Mouse (Mus musculus) brain, adult 2 months (tissue): ENCODE data around the gene Hsp90b1.
"Not testable (repeated sequence)": the region's sequence is repeated elsewhere in the genome, so short reads cannot be mapped to it uniquely, and the experiment has no call there.

ENCODE experiments used
- DNase-seq: peaks from one replicate; pipeline ENCODE4 v3.0.0; 2011; ENCODE audit warnings: low read depth, low spot score

The Hsp90b1 gene

DNA sequence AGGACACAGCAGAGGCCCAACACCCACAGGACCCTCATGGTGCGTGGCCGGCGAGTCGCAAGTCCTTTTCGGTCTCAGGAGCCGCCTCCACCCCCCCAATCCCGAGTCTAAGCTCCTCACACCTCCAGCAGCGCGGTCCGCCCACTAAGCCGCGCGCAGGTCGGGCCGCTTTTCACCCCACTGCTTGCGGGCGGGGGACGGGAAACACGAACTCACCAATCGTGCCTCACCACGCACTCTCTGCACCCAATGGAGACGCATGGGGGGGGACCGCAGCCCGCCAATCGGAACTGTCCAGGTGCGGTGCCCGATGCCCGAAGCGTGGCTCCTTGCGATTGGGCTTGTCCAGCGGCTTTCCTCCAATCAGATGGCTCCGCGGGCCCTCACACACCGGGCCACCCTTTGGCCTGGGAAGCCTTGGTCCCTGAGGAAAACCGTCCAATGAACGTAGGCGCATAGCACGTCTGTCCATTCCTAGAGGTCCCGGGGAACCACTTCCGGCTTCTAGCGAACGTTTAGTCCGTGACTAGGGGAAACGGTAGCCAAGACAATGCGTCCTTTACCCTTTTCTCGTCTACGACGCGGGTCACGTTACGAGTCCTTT lies at the start of gene Hsp90b1, which contains the start of gene Ttc41:
Hsp90b1 (minus strand) TSS at position 192 of the 604 bp plus-strand sequence.
Ttc41 (plus strand) TSS at position 494 of the 604 bp plus-strand sequence.
- DNase-seq = peak; percentile 100

DNA sequence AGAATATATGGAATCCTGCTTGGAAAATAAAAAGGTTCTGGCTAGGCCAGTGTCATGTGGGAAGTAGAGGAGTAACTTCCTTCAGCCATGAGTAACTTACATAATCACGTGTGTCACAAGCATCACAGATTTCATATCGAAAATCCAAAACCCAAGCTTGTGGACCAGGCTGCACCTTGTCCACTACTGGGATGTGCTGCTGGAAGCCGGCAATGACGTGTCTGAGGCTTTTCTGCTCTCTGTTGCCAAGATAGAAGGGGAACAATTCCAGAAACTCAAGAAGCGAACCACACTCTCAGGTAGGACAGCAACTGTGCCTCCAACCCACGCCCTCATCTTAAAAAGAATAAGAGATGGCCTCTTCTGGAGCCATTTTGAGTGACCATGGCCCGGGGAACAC lies 39.0 kb upstream of the Hsp90b1 start:
- no peak for DNase-seq

DNA sequence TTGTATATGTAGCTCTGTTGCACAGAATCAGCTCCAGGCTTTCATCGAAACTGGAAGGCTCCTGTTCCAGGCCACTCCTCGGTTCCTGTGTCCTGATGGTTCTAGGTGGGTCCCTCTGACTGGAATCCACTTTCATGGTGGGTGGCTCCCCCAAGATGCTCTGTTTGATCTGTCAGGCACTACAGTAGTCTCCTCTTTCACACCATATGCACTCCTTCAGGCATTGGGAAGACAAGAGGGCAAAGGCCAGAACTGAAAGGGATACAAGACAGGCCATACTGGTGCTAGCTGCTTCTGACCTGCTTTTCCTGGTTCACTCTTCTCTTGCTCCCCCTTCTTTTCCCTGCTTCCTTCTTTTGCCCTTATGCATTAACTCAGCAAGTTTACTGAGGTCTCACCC lies 37.6 kb upstream of the Hsp90b1 start:
- DNase-seq = no peak

DNA sequence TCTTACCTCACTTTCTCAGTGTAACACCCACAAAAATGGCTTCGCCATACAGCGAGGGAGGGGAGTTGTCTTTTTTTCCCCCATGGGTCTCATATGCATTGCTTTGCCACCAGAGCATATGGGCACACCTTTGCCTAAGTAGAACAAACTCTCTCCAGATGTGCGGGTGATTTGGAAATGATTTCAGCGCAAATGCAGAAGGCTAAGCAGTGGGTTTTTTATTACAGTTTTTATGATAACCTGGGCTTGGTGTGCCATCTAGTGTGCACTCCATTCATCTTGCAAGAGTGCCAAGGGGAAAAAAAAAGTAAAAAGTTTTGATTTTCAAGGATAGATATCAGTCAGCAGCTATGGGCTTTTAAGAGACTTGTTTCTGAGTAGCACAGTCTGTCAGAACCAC lies 29.7 kb upstream of the Hsp90b1 start:
- DNase-seq = peak; percentile 13

DNA sequence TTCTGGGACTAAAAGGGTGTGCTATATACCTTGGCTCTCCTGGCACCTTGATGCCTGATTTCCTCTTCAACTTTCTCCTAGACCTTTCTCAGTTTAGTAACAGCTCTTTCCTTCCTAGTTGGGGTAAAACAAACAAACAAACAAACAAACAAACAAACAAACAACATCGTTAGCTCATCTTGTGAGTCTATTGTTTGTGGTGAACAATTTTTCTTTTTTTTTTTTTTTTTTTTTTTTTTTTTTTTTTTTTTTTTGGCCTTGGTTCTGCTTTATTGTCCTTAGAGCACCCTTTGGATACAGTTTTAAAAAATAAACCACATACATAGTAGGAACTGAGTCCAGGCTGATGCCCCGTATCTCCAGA lies 26.2 kb upstream of the Hsp90b1 start:
- no peak for DNase-seq

DNA sequence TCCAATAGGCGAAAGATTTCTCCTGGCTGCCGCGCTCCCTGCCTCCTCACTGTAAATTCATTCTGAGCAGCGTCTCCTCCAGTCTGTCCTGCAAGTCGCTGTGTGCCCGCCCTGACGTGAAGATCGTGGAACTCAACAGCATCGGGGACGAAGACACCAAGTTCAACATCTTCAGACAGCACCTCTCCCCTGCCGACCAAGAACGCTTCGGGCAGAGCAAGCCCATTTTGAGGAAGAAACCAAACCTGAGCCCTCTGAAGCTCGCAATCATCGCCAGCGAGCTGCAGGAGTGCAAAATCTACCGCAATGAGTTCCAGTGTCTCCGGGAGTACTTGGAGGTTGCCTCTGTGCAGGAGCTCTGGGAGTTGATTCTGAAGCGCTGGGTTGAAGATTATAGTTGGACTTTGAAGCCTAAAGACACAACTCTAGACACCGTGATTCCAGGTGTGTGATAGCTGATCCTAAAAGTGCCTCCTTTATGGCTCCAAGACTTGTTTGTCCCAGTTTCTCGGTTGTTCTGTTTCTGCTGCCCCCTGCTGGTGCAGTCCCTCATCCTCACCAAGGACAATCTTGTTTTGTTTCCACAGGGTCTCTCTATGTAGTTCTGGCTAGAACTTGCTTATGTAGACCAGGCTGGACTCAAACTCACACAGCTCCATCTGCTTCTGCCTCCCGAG lies 25.7 kb upstream of the Hsp90b1 start:
- peak; percentile 92 for DNase-seq

DNA sequence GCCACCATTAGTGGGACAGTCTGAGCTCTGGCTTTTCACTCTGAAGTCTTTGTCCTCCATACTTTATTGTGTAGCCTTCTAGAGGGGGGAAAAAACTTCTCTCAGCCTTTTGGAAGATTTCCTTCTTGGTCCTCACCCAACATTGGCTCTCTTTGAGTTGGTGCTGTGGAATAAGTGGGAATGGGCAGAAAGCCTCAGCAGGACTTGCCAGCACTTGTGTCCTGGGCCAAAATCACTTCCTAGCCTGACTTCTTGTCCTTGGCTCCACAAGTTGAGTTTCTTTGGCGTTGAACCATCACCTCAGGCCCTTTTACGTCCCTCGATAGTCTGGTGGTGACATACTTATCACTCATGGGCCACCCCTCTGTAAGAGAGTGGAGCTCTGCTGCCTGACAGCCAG lies 22.9 kb upstream of the Hsp90b1 start:
- DNase-seq = no peak

DNA sequence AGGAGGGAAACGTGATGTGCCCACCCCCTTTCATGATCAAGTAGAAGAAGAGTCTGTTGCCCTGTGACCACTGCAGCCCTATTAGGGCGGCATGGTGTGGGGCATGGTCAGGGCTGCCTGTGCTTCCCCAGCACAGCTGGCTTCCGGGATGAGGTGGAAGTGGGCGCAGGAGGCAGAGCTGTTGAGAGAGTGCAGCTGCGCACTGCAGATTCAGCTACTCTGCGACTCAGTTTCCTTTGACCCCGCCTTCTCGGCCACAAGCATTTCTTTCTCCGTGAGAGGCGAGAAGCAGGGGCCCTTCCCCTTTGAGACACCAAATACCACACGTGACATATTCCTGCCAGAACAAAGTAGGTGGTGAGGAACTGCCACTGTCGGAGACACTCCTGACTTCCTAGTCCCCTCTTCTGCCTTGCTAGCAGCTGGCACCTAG lies 22.3 kb upstream of the Hsp90b1 start:
- DNase-seq = peak; percentile 81

DNA sequence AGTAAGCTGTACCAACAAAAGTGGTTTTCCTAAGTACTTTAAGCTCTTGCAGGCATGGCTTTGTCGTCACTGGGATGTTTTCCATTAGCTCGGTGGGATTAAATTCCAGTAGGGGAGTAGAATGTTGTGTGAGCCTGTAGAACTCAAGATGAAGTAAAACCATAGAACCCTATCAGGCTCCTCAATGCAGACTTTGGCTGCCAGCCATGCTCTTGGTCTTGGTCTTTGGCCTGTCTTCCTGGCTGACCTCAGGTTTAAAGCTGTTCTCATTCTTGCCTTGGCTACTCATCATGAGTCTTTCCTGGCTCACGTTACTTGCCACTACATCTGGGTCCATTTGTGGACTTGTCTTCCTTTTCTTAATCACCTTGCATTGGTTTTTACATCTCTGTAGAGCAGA lies 6.8 kb upstream of the Hsp90b1 start:
- no peak for DNase-seq

DNA sequence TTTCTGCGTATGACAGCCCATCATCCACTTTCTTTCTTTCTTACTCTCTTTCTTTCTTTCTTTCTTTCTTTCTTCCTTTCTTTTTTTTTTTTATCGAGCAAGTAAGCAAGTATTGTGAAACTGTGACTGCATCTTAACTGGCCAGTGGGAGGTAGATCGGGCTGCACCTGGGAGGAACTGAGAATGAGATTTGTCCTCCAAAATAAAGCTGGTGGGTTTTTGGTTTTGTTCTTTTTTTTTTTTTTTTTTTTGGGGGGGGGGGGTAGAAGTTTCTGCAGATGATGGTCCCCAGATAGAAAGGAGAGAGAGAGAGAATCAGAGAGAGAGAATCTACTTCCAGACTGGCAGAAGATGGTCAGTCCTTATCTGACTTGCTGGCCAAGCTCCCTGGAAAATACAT lies 1.8 kb upstream of the Hsp90b1 start:
- DNase-seq = no peak

DNA sequence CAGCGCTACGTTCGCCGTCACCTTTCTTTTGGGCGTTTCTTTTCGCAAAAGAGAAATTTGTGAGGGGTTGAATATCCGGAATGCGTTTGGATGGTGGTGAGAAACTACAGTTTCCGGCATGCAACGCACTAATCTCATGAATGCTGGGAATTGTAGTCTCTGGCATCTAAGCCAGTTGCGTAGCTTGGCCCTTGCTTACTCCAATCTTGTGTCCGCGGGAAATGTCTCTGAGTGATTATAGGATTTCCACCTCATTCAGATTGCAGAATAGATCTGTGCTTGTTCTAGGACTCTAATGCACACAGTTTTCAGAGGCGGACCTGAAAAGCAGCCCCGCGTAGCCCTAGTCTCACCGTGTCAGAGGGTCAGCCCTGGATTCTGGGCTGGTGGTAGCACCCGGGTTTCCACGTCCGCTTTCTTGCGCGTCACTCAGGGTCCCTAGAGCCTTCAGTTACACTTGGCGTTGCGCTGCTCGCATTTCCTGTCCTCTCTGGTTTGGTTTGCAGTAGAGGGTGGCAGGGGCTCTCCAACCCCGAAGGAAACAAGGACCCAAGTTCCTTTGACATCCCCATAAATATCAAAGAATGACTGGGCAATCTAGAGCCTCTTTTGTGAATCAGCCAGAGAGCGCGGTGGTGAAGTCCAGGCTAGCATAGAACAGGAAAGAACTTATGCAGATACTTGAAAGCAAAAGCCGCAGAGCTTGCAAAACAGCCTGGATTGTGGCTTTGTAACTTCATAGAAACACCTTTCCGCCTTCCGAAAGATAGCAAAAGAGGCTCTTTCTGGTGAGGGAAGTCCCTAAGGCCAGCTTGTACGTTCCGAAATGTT lies 828 bp upstream of the Hsp90b1 start:
- no peak for DNase-seq

DNA sequence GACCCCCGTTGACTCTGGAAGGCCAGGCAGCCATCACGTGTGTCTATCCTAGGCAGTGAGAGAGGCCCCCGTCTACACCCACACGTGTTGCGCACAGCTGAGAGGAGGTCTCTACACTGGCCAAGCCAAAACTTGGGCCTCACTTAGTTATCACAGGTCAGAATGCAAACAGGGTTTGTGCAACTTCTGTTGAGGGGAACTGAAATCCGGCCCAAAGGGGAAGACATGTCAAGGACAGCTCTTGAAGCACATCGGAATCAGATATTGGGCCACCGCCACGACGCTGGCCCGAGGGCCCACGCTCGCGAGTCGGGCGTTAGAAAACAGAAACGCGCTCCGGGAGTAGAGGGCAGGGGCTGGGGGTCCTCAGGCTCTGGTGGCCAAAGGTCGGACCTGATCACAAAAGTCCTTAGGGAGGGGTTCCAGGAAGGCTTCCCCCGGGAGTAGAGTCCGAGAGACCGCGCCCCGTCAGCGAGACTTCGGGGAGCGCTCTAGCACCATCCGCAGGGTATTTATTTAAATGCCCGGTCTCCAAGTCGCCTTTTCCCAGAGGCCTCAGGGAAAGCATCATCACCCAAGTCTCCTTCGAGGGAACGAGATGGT lies 619 bp downstream of the Hsp90b1 start:
- peak; percentile 34 for DNase-seq

DNA sequence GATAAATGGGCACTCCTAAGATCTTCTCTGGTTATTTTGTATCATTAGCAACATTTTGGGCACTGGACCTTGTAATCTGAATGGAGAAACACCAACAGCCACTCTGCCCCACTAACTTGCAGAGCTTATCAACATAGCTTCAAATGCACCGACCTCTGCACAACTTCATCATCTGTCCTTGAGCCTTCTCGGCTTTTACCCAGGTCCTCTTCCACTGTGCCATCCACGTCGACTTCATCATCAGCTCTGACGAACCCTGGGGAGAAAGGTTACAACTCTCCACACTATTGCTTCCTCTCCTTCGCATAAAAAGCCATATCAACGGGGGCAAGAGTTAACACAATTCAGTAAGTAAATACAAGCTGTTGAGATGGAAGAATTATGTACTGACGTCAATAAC lies 1.2 kb downstream of the Hsp90b1 start:
- no peak for DNase-seq

DNA sequence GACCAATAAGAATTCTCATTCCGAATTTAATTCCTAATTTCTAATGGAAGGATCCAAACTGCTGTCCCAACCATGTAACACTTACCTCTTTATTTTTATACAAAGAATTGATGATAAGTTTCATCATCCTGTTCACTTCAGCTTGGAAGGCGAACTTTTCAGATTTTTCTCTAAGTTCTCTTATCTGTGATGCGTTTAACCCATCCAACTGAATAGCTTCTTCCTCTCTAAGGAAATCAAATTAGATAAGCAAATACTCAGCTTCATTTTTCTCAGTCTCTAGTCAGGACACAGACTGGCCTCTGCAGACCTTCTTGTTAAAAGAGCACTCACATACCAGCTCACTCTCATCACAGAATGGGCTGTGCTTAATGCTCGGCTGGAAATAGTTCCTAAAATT lies 1.9 kb downstream of the Hsp90b1 start:
- DNase-seq = no peak

DNA sequence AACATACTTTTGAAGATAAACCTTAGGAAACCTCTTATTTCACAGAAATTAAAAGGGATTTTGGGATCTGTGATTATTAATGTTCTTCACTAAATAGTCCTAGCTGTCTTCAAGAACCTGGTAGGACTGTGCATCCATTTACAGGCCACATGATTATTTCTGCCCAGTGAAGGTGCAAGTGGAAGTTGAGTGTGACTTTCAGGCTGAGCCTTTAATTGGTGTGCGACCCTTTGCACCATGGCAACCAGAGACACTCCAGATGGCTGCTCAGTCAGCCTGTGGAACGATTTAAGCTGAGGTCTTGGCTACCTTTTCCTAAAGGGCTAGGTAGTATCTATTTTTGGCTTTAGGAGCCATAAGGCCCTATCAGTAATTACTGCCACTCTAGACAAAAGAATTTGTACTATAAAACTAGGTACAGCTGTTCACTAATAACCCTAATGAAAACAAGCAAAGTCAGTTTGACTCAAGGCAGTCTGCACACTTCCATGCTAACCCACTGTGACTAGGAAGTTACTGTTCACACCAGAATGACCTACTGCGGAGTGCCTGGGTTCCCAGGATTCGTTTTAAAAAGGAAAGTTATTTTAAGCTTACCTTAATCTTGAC lies 2.9 kb downstream of the Hsp90b1 start:
- peak; percentile 12 for DNase-seq

DNA sequence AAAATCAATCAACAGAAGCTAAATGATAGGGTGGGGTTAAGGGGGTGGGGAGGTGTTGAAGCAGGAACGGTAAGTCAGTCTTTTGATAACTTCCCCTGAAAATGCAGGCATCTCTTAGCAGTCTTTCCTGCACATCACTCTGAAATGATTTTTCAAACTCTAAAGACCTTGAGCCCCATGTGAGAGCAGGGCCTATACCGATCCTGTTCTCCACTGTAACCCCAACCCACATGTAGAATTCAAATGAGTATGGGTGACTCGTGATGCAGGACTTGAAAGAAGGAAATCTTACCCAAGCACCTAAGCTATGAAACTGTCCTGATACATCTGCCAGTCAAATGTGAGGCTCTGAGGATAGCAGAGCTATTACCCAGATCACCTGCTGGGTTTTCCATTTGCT lies 4.3 kb downstream of the Hsp90b1 start:
- DNase-seq = no peak

DNA sequence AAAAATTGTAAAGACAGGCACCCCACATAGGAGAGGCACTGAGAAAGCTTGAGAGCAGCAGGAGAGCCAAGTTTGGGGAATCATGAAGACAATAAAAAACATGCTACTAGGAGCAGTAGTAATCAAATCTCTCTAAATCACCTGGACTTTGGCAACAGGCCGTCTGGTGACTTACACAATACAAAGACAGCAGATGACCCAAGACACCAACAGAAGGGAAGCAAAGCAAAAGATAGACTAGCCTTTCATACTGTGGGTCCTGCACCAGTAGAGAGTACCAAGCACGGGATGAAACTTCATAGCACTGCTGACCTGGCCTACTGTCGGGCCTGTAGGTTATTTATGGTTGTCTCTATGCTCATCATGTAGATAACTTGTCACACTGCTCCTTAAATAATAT lies 5.1 kb downstream of the Hsp90b1 start:
- DNase-seq = no peak

DNA sequence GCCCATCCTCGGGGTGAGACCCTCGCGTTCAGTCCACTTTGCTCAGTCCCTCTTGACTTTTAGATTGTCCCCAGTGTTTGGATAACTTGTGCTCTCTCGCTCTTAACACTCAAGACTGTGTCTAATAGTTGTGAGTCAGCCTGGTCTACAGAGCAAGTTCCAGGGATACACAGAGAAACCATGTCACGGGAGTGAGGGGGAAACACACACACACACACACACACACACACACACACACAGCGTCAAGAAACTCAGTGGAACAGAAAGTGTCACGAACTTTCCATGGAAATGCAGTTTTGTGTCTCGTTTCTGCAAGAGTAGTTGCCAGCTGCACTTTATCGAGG lies 19.3 kb downstream of the Hsp90b1 start:
- not testable (repeated sequence) for DNase-seq

DNA sequence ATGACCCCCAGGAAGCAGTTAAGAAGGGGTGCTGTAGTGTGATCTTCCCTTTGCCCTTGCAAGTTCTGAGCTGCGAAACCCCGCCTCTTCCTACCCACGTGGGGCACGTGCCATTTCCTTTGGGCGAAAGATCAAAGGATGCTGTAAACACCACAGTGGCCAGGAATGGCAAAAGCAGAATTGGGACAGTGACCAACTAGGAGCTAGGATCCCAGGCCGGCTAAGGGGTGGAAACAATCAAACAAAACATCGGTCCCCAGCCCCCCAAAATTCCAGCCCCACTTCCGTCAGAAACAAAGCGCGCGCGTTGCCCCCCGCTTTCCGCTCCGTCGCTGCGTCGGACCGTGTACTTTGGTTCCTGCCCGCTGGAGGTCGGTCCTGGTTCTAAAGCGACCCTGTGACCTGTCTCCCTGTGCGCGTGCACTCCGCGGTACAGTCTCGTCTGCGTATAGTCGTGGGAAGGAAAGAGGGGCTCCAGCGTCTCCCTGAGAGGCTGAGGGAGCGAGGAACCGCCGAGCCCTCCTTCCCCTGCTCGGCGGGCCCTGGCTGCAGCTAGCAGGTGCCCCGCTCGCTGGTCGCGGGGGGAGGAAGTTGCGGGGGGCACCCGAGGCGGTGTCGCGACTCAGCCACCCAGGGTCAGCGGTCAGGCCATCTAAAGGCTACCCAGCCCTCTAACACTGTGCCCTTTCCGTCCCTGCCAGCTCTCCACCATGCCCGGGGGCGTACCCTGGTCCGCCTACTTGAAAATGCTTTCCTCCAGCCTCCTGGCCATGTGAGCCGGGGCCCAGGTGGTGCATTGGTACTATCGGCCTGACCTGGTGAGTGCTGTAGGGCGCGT lies 19.9 kb downstream of the Hsp90b1 start:
- DNase-seq = peak; percentile 90

DNA sequence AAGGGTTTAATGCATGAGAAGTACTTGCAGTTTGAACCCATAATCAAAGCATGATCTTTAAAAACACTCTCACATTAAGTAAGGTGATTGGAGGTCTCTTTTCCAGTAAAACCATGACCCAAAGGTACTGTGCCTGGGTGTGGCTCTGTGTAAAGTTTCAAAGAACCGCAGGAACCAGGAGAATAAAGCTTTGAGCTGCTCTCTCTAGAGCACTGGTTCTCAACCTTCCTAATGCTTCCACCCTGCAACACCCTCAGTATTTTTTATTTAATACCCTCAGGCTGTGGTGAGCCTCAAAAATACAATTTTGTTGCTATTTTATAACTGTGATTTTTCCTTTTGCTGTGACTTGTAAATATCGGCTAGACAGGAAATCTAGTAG lies 20.5 kb downstream of the Hsp90b1 start:
- DNase-seq = not testable (repeated sequence)

DNA sequence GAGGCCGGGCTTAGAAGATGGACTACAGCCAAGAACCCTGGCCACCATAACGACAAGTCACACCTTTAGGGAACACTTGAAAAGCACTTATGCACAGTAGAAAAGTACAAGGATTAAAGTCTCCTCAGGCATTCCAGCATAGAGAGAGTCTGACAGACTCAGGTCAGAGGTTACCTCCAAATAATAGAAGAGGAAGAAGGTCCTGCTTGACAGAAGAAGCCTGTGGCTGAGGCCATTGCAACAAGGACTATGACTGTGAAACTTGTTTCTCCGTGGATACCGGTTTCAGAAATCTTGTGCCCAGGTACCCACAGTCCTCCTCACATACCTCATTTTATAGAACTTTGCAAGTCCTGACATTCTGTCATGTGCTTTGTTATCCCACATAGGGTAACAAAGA lies 34.8 kb downstream of the Hsp90b1 start:
- not testable (repeated sequence) for DNase-seq
